Mouse (Mus musculus) kidney, postnatal 14 days (tissue): ENCODE results near the gene Rap1gap2.
A peak's percentile ranks its signal among the peaks of the same experiment; 100 is the strongest.

ENCODE experiments used
- DNase-seq: peaks from one replicate; pipeline ENCODE4 v3.0.0; 2022; ENCODE audit warnings: mixed read lengths

The Rap1gap2 gene

GRCm38 (mm10) chr11:74499058-74499457 lies 111.7 kb downstream of the Rap1gap2 start:
- DNase-seq: no peak

- no peak for DNase-seq
Observed at GRCm38 (mm10) chr11:74496581-74496980, 114.1 kb downstream of the Rap1gap2 start.

GRCm38 (mm10) chr11:74493936-74494335 lies 116.8 kb downstream of the Rap1gap2 start:
- DNase-seq: no peak

GRCm38 (mm10) chr11:74493172-74493862 lies 117.4 kb downstream of the Rap1gap2 start:
- DNase-seq: no peak

GRCm38 (mm10) chr11:74491130-74491529 lies 119.6 kb downstream of the Rap1gap2 start:
- DNase-seq: no peak

- peak; percentile 33 for DNase-seq
Observed at GRCm38 (mm10) chr11:74489239-74489638, 121.5 kb downstream of the Rap1gap2 start.

GRCm38 (mm10) chr11:74487952-74488351 lies 122.8 kb downstream of the Rap1gap2 start:
- peak; percentile 43 for DNase-seq

GRCm38 (mm10) chr11:74485435-74486217 lies 125.1 kb downstream of the Rap1gap2 start:
- DNase-seq: no peak

GRCm38 (mm10) chr11:74483871-74484270 lies 126.8 kb downstream of the Rap1gap2 start:
- no peak for DNase-seq

GRCm38 (mm10) chr11:74483153-74483817 lies 127.4 kb downstream of the Rap1gap2 start:
- no peak for DNase-seq

GRCm38 (mm10) chr11:74481797-74482196 lies 128.9 kb downstream of the Rap1gap2 start:
- DNase-seq: no peak

GRCm38 (mm10) chr11:74479715-74480289 lies 130.9 kb downstream of the Rap1gap2 start:
- no peak for DNase-seq

GRCm38 (mm10) chr11:74478877-74479276 lies 131.8 kb downstream of the Rap1gap2 start:
- DNase-seq: no peak

- no peak for DNase-seq
Observed at GRCm38 (mm10) chr11:74472671-74473070, 138.0 kb downstream of the Rap1gap2 start.

- DNase-seq: no peak
Observed at GRCm38 (mm10) chr11:74468195-74468594, 142.5 kb downstream of the Rap1gap2 start.

- DNase-seq: peak; percentile 38
Observed at GRCm38 (mm10) chr11:74465712-74466111, 145.0 kb downstream of the Rap1gap2 start.

- DNase-seq: no peak
Observed at GRCm38 (mm10) chr11:74464181-74464977, 146.3 kb downstream of the Rap1gap2 start.

- no peak for DNase-seq
Observed at GRCm38 (mm10) chr11:74462651-74463050, 148.1 kb downstream of the Rap1gap2 start.

GRCm38 (mm10) chr11:74459651-74460050 lies 151.1 kb downstream of the Rap1gap2 start:
- DNase-seq: no peak

- DNase-seq: no peak
Observed at GRCm38 (mm10) chr11:74458400-74458799, 152.3 kb downstream of the Rap1gap2 start.

GRCm38 (mm10) chr11:74457194-74457593 lies 153.5 kb downstream of the Rap1gap2 start:
- peak; percentile 35 for DNase-seq

GRCm38 (mm10) chr11:74448556-74448955 lies 162.2 kb downstream of the Rap1gap2 start:
- DNase-seq: no peak
